Mouse (Mus musculus) fibroblast of lung, adult 2 months (primary cell): Measurements from ENCODE around the gene Zfand4.
"Not testable (repeated sequence)": the region's sequence is repeated elsewhere in the genome, so short reads cannot be mapped to it uniquely, and the experiment has no call there.

Experiments used
- DNase-seq: peaks from one replicate; pipeline ENCODE4 v3.0.0-alpha.2; 2011; ENCODE audit warnings: low read depth

Zfand4 gene

DNA sequence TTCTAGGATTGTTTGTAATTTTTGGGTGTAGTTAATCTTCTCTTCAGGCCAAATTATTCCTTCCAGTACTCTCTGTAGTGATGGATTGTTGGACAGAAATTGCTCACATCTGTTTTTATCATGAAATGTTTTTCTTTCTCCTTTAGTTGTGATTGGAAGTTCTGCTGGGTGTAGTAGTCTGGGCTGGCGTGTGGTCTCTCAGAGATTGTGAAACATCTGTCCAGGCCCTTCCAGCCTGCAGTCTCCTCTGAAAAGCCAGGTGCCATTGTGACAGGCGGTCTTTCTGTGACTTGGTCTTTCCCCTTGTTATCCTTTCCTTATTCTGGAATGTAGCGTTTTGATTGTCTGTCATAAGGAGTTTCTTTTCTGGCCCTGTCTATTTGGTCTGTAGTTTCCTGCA is 55.2 kb downstream of the Zfand4 start:
- DNase-seq = peak; percentile 7

- DNase-seq = no peak
These were observed 62.6 kb downstream of the Zfand4 start for GRCm38 (mm10) chr6:116326641-116327040.

DNA sequence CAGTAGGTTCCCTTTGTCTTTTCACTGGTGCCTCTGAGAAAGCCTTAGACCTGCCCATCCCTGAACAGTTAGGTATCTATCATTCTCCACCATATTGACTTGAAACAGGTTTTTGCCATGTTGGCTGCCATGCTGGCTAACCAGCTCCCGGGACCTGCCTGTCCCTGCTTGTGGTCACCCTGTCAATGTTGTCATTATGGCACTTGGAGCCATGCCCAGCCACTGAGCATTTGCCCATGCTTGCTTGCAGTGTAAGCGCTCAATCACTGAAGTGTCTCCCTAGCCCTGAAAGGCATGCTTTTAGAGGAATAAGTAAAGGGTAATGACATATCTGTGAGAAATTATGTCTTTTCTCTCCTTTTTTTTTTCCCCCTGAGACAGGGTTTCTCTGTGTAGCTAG is 67.4 kb downstream of the Zfand4 start:
- no peak for DNase-seq

DNA sequence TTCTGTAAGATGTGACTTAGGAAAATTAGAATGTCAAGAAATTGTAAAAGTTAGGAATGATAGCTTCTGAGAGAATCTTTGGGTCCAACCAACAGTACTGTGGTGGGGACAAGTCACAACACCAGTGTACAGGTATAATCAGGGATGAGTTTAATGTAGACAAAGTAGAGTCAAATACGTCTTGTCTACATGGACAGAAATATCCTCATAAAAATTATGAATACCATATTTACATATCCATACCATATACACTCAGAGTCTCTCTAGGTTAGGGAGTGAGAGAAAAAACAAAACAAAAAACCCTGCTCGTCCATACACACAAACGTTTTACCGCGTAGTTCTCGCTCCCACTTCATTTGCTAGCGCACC is 73.4 kb downstream of the Zfand4 start:
- DNase-seq = no peak

GRCm38 (mm10) chr6:116337835-116338501 is 73.9 kb downstream of the Zfand4 start, which contains the start of gene March8:
Gene March8 (plus strand): TSS chr6:116338024.
- DNase-seq = peak; percentile 66

- no peak for DNase-seq
These were observed 74.5 kb downstream of the Zfand4 start for GRCm38 (mm10) chr6:116338520-116338919.

DNA sequence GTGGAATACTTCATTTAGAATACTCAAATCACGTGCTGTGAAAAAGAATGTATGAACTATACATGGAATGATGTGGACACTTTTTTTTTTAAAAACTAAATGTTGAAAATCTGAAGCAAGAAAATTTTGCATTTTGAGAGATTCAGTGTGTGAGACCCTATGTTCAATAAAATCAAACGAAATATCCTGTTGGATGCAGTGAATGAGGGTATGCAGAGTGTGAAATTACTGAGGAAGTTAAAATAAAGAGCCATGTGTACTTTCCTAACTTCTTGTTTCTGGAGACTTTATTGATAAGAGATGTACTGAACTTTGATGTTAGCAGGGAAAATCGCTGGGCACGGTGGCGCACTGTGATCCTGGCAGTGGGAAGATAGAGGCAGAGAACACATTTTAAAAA is 75.1 kb downstream of the Zfand4 start:
- DNase-seq = no peak

DNA sequence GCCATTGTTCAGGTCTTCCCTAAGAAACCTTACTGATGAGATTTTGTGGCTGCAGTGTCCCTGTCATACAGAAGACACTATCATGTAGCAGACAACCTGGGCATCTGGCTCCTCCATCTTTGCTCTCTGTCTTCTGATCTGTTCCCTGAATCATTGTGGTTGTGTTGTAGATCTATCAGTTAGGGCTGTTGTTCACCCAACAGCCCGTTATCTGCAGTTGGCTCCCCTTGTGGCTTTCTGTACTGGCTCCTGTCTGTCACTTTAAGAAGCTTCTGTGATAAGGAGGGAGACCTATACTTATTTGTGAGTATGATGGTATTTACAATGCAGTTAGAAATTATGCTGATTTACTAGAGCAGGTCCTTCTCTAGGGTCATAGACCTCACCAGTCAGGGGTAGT is 76.5 kb downstream of the Zfand4 start:
- no peak for DNase-seq

- DNase-seq = no peak
These were observed 83.9 kb downstream of the Zfand4 start for GRCm38 (mm10) chr6:116347953-116348352.

DNA sequence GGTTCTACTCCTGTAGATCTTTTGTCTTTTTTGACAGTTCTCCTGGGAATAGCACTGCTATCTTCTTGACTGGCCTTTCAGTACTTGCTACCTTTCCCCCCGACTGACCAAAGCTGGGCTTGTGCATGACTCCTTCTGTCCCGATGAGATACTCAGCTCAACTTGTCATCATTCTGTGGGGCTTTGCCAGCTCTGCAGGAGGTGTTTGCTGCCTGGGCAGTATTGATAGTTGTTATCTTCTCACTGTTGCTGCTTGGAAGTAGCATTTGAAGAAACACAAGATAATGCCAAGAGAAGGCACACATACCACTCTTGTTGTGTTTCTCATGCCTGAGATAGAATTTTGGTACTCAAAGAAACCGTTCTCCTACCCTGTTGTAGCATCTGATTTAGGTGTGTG is 86.0 kb downstream of the Zfand4 start:
- no peak for DNase-seq

GRCm38 (mm10) chr6:116350643-116351042 is 86.6 kb downstream of the Zfand4 start:
- DNase-seq = no peak

DNA sequence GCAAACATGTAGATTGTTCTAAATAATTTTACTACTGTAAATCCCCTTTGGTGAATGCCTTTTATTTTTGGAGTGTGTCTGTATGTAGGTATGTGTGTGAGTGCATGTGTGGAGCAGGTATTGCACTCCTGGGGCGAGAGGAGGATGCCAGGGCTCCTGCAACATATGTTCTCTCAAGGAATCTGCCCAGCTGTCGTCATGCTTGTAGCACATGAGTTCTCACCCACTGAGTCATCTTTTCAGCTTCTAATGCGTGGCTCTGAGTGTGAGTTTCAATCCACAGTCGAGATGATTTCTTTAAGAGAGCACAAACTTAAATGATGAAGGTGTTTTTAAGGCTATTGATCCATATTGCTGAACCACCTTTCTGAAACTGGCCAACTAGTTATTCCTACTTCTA is 87.5 kb downstream of the Zfand4 start:
- no peak for DNase-seq

GRCm38 (mm10) chr6:116353428-116353827 is 89.4 kb downstream of the Zfand4 start:
- no peak for DNase-seq

DNA sequence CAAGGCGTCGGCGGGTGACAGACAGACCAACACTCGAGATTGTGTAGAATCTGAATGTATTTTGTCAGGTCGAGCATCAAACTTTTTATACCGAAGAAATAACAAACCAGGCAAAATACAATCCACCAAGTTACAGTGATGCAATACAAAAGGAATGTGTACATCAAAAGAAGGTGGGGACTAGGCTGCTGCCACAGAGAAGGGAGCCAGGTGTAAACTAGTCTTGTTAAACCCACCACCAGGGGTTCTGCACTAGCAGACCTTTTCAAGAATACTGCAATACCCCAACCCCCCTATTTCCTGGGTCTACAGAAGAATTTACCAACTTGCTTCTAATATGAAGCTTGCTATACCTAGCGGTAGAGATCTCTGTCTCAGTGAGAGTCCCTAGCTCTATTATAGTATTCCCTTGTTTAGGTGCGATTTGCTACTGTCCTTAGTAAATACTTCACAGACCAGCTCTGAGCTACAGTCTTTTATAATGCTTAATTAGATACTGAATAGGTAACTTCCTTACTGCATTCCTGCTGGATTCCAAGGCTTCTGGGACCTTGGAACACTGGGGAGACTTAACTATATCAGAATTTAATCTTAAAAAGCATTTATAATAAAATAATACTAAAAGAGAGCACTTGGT is 92.4 kb downstream of the Zfand4 start:
- not testable (repeated sequence) for DNase-seq

DNA sequence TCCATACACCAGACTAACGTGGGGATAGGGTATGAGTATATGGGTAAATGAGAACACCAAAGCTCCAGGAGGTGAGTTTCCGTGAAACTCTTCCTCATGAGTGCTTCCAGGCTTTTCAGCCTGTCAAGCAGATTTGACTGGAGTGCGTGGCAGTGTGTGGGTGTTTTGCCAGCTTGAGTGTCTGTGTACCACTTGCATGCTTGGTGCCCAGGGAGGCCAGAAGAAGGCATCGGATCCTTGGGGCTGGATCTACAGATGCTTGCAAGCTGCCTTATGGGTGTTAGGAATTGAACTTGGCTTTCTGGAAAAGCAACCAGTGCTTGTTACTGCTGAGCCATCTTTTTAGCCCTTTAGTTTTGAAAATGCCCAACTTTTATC is 92.9 kb downstream of the Zfand4 start:
- no peak for DNase-seq

DNA sequence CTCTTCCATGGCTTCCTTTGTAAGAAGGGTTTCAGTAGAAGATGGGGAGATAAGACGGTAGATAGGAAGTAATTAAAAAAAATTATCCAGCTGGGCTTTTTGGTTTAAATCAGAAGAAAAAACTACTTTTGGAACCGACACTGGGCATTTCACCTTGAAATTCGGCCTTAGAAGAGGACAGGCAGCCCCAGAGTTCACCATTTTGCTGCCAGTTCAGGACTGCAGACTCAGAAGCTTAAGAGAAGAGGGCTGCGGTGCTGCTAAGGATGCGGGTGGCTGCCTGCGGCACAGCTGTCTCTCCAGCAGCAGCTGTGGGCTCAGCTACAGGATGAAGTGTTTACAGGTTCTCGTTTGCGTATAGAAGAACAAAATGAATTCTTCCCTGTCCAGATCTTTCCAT is 94.0 kb downstream of the Zfand4 start:
- DNase-seq = no peak

DNA sequence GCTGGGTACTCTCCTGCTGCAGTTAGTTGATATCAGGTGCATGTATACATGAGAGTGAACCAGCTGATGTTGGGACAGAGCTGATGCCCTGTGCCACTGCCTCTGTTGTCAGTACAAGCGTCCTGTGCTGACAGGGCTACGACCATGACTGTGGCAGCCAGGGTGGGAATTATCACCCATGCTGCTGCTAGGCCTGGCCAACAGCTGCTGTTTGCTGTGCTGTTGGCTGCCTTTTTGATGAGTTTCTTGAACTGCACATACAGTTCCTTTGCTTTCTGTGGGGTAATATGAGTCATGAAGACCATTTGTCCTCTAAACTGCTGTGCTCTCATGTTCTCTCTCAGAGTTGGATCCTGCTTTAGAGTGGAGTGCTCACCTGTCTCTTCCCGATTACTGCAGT is 95.2 kb downstream of the Zfand4 start:
- no peak for DNase-seq

DNA sequence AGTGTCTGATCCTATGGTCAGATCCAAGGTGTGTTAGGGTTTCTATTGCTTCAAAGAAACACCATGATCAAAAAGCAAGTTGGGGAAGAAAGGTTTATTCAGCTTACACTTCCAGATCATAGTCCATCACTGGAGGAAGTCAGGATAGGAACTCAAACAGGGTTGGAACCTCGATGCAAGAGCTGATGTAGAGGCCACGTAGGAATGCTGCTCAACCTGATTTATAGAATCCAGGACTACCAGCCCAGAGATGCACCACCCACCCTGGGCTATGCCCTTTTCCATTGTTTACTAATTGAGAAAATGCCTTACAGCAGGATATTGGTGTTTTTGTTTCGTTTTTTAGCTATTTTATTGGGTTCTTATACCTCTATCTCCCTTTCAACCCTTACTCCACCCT is 97.4 kb downstream of the Zfand4 start:
- no peak for DNase-seq

DNA sequence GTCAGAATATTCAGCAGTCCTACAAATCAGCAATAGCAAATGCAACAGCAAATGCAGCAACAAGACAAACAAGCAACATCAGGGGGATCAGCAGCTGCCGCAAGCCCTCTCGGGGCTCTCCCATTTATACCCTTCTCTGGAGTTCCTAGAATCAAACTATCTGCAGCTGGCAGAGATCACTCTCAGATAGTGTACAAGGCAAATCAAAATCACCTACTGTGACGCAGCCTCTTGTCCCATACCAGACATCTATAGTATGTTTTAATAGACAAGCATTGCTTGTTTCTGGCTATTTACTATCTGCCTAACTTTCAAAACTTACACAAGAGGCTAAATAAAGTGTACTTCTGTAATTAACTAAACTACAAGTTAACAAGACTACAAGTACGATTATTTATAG is 98.0 kb downstream of the Zfand4 start:
- DNase-seq = no peak

DNA sequence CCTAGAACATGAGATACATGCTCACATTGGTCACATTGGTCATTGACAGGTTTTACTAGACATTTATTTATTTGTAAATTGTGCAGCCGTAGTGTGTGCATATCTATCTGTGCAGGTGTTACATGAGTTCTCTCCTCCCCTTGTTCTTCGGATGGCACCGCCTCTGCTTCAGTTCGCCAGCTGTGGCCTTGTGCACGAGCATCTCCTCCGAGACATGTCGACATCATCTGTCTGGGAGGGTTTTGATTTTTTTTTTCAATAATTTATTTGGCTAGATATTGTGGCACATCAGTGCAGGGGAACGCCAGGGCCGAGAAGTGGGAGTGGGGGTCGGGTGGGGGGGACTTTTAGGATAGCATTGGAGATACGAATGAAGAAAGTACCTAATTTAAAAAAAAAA is 103.9 kb downstream of the Zfand4 start:
- DNase-seq = no peak

DNA sequence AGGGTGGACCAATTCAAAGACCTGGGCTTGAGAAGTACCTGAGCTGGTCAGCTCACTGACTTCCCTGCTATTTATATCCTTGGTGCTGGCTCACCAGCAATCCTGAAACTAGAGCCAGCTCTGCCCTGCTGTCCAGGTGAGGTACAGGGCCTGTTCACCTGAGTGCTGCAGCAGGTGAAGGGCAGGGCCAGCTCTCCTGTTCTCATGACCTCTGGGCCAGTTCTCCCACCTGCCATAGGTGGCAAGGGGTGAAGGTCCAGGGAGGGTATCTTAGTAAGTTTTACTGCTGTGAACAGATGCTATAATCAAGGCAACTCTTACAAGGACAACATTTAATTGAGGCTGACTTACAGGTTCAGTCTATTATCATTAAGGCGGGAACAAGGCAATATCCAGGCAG is 105.8 kb downstream of the Zfand4 start:
- DNase-seq = no peak

GRCm38 (mm10) chr6:116370216-116370976 is 106.4 kb downstream of the Zfand4 start:
- no peak for DNase-seq

DNA sequence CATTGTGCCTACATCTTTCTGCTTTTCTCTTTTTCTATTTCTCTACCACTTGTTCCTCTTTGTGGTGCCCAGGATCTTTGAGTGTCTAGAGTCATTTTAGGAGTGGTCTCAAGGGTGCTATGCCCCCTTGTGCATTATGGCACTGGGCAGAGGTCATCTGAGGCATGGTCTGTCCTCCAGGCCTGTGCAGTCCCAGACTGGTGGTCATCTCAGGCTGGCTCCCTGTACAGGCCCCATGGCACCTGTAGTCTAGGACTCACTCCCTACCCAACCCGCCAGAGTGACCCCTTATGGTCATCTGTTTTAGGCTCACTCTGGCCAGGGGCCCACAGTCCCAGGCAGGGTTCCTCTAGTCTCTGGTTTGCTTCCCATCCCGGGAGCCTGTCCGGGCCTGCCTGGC is 107.5 kb downstream of the Zfand4 start:
- no peak for DNase-seq
